Mouse (Mus musculus) left cerebral cortex, adult 11 months (tissue): Measurements from ENCODE around the gene Clgn.
A peak's percentile ranks its signal among the peaks of the same experiment; 100 is the strongest.
"Not testable (repeated sequence)": the region's sequence is repeated elsewhere in the genome, so short reads cannot be mapped to it uniquely, and the experiment has no call there.

Experiments used
- DNase-seq: peaks from one replicate; pipeline ENCODE4 v3.0.0; 2022; ENCODE audit warnings: low spot score

Clgn gene

GRCm38 (mm10) chr8:83423032-83423825 is 33.6 kb downstream of the Clgn start:
- DNase-seq, result no peak

GRCm38 (mm10) chr8:83425202-83425601 is 35.5 kb downstream of the Clgn start:
- no peak for DNase-seq

- DNase-seq, result no peak
These were observed 36.6 kb downstream of the Clgn start for GRCm38 (mm10) chr8:83426104-83426759.

- no peak for DNase-seq
These were observed 37.3 kb downstream of the Clgn start for GRCm38 (mm10) chr8:83426949-83427348.

GRCm38 (mm10) chr8:83428621-83429020 is 39.0 kb downstream of the Clgn start:
- DNase-seq, result not testable (repeated sequence)

GRCm38 (mm10) chr8:83429071-83429524 is 39.4 kb downstream of the Clgn start:
- no peak for DNase-seq

- DNase-seq, result no peak
These were observed 47.4 kb downstream of the Clgn start for GRCm38 (mm10) chr8:83437077-83437476.

- no peak for DNase-seq
These were observed 52.1 kb downstream of the Clgn start for GRCm38 (mm10) chr8:83441656-83442242.

GRCm38 (mm10) chr8:83442243-83443051 is 52.8 kb downstream of the Clgn start:
- peak; percentile 94 for DNase-seq

GRCm38 (mm10) chr8:83443052-83443400 is 53.4 kb downstream of the Clgn start:
- DNase-seq, result no peak

- no peak for DNase-seq
These were observed 60.3 kb downstream of the Clgn start for GRCm38 (mm10) chr8:83449960-83450359.

- DNase-seq, result no peak
These were observed 61.4 kb downstream of the Clgn start for GRCm38 (mm10) chr8:83451056-83451455.

- DNase-seq, result no peak
These were observed 67.5 kb downstream of the Clgn start for GRCm38 (mm10) chr8:83457121-83457520.

- DNase-seq, result no peak
These were observed 68.6 kb downstream of the Clgn start, which contains the start of gene Scoc for GRCm38 (mm10) chr8:83458222-83458621. Gene Scoc, minus strand, starts transcription at chr8:83458391.

- DNase-seq, result no peak
These were observed 69.9 kb downstream of the Clgn start for GRCm38 (mm10) chr8:83459606-83460005.
